Mouse (Mus musculus): Measurements from ENCODE around the gene Bcl7a.

Bcl7a gene

DNA sequence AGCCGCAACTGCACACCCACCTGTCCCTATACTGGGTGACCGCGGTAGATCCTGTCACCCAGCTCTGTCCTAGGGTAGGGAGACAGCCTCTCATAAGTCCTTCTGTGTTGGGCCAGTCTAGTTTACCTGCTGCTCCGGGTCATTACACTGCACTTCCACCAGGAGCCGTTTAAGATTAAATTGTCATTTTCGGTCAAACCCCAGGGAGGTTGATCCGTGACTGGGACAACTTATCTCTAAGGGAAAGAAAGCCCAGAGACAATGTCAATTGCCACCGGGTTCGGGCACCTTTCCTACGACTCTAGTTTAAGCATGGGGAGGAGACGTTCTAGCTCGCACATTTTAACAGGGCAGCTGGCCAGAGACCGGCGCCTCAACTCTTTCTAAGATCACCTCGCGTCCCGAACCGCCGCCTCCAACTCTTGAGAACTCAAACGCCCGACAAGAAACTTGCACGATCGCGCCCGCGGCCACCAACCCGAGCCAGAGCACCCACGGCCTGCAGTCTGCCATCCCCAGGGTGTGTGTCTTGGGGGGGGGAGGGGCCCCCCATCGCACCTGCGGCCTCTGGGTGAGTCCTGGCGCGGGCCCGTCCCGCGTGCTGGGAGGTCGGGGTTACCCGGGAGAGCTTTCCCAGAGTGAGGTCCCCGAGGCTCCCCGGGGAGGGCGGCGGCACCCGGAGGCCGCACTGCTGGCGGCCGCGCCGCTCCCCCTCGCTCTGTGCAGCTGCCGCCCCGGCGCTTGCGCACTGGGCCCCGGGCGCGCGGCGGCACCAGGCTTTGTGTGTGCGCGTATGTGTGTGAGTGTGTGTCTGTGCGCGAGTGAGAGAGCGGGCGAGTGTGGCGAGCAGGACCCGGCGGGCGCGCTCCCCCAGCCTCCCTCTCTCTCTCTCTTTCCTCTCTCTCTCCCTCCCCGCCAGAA lies at the start of gene Bcl7a:
Gene Bcl7a, plus strand, starts transcription at position 128 of the 921 bp plus-strand sequence.
- DNase-seq (ENCODE audit: extremely low spot score, low read depth, low spot score) = peak; percentile 49

DNA sequence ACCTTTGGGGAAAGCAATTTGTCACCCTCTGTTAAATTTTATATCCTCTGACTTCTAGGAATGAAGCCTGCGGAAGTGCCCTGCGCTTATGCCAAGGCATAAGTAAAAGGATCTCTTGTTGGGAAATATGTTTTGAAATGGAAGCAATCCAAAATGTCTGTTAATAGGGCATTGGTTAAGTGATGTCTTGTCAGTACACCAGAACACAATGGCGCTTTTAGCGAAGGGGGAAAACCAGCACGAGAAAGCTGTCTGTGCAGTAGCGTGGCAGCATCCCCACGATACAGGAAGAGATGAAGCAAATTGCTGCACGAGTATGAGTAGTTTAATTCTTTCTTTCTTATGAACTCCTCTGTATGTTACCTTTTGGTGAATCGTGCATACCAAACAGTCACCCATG lies 49.0 kb upstream of the Bcl7a start:
- DNase-seq (ENCODE audit: extremely low spot score, low read depth, low spot score) = no peak

DNA sequence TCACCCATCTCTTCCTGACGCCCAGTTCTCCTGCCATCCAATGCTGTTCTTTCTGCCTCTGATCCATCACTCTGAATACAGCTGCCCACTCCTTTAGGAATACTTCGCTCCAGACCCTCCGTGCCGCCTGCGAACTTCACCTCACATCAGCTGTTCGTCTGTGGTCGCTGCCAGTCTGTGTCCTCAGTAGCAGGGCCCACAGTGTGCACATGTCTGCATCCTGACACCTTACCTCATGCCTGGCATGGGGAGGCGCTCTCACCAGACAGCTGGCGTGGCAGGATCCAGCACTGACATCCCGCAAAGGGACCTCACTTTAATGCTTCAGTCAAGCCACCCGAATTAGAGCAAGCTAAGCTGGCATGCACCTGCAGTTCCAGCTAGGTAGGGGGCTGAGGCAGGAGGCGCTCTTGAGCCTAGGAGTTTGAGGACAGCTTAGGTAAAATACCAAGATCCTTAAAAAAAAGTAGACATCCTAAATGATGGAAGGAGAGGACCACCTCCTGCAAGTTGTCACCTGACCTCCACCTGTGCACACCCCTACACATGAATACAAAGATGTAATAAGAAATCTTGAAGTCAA lies 47.3 kb upstream of the Bcl7a start:
- DNase-seq (ENCODE audit: extremely low spot score, low read depth, low spot score) = no peak

DNA sequence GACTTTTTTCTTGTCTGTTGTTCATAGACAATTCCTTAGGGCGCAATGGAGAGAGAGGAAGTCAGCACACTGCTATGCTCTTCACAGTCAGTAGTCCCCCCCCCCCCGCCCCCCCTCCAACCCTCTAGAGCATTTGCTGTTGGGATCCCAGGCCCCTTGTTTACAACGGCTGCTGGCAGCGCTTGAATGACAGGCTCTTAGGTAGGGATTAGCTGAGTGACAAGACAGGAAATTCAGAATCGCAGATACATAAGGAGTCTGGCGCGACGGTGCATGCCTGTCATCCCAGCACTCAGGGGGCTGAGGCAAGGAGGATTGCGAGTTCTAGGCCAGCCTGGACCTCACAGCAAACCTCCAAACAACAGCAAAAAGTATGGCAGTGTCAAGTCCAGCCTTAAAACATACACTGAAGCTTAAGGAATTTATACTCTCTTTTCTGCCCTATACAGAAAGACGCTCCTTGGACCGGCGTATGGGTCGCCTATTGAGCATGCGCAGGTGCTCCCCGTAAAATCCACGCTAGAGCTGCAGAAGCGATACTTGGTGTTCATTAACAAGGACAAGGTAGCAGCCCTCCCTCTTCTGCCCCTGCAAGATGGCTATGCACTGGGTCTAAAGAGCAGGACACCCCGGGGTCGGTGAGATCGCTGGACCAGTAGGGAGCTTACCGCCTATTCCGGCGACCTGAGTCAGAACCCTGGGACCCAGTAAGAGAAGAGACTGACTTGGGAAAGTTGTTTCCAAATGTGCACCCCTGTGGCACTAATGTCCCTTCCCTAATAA lies 46.5 kb upstream of the Bcl7a start:
- DNase-seq (ENCODE audit: extremely low spot score, low read depth, low spot score) = no peak

DNA sequence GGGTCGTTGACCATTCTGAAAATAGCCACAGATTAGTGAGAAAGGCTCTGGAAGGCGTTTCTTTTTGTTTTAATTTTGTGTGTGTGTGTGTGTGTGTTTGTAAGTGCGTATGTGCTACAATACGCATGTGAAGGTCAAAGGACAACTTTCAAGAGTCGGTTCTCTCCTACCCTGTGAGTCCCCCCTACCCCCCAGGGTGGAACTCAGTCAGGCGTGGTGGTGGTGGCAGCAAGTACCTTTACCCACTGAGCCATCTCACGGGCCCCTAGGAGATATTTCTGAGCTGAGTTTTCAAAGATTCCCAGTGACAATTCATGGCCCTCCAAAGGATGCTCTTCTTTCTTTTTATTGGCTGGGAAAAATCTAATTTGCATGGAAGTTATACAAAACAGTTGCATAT lies 45.8 kb upstream of the Bcl7a start:
- DNase-seq (ENCODE audit: extremely low spot score, low read depth, low spot score) = no peak

DNA sequence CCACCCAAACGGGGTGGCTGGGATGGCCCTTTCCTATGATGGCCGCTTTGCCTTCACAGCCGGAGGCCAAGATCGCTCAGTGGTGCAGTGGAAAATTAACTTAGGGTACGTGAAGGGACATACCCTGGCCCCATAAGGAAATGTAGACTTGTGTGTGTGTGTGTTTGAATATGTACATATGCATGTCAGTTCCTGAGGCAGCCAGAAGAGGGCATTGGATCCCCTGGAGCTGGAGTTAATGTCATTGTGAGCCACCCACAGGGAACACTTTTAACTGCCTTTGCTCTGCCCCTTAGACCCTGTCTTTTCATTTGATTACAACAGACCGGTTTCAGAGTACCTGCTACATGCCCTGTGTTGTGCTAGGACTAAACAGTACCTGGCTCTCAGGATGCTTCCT lies 45.1 kb upstream of the Bcl7a start:
- DNase-seq (ENCODE audit: extremely low spot score, low read depth, low spot score) = no peak

DNA sequence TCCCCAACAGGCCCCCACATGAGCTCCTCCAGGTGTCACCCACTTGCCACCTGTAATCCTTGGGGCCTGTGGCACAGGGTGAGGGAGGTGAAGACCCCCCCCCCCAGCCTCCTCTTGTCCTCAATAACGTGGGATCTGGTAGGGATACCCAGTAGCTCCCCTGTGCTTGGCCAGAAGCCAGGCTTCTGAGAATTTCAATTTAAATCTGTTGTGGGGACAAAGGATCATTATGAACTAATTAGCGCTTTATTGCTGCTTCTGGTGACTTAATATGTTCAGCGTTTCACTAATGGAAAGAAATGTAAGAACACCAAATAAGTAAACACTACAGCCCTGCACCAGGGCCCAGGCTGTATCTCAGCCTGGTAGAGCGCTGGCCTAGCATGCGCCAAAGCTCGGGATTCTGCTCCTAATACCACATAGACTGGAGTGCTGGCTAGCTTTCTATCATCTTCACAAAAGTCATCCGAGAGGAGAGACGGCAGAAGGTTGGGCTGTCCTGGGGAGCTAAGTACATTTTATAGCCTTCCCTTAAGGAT lies 43.1 kb upstream of the Bcl7a start:
- DNase-seq (ENCODE audit: extremely low spot score, low read depth, low spot score) = no peak

DNA sequence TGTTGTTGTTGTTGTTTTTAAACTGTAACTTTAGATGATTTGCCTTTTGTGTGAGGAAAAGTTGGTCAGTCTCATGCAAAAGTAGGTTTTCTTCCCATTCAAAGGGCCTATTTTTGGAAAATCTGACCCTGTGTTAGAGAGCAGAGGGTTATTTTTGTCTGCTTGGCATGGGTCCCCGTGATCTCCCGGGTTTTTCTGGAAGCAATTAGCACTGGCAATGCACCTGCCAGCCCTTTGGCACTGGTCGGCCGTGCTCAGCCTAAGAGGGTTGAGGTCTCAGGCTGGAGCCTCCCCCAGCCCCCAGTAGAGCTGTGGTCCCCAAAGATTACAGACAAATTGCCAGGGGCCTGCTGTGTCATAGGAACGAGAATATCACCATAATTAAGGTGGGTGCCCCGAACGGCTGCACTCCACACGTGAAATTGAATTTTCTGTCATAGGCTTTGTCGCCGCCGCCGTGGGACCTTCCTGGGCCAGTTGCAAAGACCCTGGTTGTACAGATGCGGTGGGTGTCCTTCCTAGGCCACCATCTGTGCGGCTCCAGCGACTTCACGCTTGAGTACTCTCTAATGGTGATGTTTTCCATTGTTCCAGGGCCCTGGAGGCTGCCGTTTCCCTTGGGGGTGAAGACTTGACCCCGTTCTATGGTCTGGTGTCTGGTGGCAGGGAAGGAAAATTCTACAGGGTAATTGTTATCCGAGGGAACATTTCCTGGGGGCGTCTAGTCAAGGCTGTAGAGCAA lies 41.7 kb upstream of the Bcl7a start:
- no peak for DNase-seq (ENCODE audit: extremely low spot score, low read depth, low spot score)

DNA sequence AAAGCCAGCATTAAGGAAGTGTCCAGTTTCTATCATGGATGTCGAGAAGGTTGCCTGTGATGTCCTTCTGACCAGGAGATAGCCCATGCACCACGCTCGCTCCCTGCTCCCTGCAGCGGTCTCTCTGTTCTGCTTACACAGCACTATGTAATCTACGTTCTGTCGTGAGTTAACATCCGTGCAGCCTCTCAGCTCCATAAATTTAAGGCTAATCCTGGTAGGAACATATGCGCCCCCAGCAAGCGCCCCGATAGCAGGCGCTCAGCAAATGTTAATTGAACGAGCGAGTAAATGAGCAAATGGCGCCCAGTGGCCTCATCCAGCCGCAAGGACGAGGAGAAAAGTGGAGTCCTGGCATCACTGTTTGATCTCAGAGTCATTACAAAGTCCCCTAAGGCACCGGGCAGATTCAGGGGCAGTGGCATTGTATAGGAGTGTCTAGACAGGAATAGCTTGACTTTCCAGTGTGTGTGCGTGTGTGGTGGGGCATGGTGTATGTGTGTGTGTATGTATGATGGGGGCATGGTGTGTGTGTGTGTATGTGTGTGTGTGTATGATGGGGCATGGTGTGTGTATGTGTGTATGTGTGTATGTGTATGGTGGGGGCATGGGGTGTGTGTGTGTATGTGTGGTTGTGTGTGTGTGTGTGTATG lies 35.9 kb upstream of the Bcl7a start:
- no peak for DNase-seq (ENCODE audit: extremely low spot score, low read depth, low spot score)

DNA sequence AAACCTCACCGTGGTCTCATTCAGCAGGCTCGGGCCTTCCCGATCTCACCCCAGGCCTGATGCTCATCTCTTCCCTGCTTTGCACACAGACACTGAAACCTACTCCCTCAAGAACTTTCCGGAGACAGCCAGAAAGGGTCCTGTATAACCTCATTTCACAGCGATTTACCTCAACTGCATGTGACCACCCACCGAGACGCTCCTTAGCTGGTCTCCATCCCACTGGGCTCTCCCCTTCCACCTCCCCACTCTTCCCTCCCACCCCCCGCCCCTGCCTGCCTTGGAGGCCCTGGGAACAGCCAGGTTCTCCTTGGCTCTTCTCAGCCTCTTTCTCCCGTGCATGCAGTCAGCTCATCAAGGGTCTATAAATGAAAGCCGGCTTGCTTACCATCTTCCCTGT lies 33.8 kb upstream of the Bcl7a start:
- no peak for DNase-seq (ENCODE audit: extremely low spot score, low read depth, low spot score)

DNA sequence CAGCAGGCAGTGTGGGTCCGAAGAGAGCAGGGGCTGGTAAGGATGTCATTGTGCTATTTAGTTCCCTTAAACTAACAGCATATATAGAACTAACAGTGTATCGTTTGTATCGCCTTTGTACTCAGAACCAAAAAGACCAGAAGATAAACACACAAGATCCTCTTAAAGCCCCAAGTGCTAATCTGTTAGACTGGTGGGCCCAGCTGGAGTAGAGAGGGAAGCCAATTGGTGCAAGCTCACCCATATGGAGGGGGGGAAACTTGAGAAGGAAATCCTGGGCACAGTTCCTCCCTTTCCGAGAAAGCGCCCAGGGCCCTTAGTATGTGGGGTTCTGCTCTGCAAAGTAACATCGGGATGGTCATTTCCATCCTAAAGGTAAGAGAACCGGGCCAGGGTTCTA lies 33.4 kb upstream of the Bcl7a start:
- no peak for DNase-seq (ENCODE audit: extremely low spot score, low read depth, low spot score)

DNA sequence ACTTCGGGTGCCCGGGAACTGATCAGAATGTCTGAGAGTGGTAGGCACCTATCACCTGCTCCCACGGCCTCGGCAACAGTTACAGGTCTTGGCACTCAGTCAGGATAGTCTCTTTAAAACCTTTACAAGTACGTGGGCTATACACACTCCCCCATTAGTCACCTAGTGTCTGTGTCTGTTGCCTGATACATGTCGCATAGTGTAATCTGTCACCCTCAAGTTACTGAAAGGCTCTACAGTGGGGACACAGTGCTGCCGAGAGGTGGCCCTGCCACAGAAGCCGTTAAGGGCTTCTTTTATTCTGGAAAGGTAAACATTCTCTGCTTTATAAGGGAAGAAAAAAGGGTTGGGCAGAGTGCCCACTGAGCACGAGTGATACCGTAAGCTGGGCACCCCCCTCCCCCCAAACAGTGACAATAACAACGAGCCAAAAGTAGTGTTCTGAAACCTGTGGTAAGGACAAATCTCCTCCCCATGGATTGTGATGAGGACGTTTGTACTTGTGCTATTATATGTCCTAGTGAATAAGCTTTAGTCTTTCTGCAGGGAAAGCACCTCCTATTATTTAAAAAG lies 30.5 kb upstream of the Bcl7a start:
- DNase-seq (ENCODE audit: extremely low spot score, low read depth, low spot score) = no peak

DNA sequence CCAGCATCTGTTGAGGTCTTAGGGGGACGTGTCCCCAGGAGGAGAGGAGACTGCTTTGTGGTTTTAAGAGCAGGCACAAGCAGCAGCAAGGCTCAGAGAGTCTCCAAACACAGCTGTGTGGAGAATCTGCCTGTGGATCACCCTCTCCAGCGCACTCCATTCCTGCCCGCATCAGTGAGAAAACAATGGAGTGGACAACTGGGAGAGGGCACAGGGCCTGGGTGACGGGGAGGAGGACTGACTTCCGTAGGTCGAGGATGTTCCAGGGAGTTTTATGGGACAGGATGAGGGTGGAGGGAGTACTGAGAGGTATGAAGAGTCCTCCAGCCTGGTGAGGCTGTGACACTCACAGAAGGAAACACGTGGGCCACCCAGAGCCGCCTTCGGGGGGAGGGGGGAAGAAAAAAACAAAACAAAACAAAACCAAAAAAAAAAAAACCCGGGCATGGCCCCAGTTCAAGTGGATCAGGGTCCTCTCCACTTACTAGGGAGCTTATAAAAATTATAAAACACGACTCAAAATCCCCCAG lies 29.7 kb upstream of the Bcl7a start:
- no peak for DNase-seq (ENCODE audit: extremely low spot score, low read depth, low spot score)

DNA sequence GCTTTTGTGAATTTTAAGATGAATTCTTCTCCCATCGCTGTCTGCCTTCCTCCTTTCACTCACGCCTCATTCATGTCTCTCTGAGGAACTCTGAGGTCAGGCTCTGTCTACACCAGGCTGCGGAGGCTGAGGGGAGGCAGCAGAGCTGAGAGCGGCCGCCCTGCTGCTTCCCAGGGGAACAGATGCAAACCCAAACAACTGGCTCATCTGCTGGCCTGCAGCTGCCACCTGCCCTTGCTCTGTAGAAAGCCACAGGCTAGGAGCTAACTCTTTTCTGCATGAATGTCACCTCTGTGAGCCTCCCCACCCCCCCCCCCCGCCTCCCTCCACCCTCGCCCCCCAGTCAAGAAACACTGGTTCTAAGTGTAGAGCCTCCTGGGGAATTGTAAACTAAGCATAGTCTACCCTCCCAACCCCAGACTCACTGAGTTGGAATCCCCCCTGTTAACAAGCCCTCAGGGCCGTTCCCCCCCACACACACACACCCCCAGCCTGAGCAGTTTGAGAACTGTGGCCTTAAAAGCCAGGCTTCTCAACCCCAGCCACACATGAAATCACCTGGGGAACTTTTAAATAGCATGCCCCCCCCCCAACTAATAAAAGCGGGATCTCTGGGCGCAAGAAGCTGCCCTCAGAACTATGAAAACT lies 28.3 kb upstream of the Bcl7a start:
- DNase-seq (ENCODE audit: extremely low spot score, low read depth, low spot score) = no peak

DNA sequence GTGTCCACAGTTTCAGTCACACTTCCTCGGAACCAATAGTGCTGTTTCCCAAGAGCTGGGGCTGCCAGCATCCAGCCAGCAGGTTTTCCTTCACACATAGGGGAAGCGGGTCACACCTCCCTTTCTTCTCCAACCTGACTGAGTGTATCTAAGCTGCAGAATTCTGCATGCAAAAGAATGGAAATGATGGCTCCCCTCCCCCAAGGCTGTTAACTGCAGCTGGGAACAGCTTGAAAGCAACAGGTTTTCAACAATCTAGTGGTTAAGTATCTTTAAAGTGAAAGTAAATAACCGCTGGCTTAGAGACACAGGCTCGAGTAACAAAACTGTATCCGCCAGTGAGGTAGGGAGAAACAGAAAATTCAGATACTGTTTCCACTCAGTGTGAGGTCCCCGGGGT lies 25.6 kb upstream of the Bcl7a start:
- DNase-seq (ENCODE audit: extremely low spot score, low read depth, low spot score) = no peak

DNA sequence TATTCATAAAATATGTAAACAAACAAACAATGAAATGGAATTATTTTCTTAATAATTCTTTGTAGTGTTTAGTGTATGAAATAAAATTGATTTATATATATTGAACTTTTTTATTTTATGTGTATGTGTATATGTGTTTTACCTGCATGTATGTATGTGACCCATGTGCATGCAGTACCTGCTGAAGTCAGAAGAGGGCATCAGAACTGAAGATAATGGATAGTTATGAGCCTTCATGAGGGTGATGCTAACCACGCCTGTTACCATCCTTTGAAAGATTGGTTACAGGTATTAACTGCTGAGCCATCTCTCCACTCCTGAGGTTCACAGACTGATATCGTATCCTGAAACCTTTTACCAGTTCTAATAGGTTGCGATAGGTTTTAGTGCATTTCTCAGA lies 23.5 kb upstream of the Bcl7a start:
- no peak for DNase-seq (ENCODE audit: extremely low spot score, low read depth, low spot score)

DNA sequence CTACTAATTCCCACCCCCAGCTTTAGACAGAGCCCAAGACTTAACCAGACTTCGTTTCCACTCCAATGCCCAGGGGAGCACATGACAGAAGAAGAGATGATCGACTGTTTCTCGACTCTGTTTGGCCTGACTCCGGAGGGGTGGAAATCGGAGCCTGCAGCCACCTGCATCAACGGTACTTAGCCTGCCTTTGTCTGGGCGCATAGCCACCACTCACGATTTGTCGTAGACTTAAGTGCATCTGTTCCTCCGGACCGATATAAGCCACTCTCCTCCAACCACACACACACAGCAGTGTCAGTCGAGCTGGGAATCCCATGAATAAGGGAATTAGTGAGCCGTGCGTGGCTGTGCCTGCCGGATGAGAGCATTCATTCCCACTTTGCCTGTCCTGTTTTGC lies 19.4 kb upstream of the Bcl7a start:
- DNase-seq (ENCODE audit: extremely low spot score, low read depth, low spot score) = no peak

DNA sequence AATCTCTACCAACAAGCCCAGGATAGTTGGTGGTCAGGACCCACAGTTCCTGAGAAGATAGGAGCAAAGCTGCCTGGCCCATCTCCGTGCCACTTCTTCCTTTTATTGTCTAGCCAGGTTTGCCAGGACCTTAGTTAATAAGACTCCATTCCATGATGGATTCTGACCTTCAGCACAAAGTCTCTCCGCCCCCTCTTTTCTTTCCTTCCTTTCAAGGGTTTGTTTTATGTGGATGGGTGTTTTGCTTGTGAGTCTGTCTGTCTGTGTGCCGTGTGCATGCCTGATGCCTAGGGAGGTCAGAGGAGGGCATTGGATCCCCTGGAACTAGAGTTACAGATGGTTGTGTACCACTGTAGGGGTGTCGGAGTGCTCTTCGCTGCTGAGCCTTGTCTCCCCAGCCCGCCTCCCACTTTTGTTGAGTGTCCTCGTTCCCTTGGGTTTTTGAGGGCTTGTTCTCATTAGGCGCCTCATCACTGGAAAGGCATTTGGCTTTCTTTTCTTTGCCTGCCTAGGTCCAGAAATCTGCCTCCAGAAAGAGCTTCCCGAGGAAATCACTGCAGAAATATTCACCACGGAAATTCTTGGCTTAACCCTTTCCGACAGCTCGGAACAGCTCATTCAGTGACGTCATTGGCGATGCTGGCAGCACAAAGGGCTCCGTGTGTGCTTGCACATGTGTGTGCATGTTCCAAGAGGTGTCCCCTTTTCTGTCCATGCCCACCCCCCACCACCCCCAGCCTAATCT lies 17.5 kb upstream of the Bcl7a start:
- DNase-seq (ENCODE audit: extremely low spot score, low read depth, low spot score) = no peak

DNA sequence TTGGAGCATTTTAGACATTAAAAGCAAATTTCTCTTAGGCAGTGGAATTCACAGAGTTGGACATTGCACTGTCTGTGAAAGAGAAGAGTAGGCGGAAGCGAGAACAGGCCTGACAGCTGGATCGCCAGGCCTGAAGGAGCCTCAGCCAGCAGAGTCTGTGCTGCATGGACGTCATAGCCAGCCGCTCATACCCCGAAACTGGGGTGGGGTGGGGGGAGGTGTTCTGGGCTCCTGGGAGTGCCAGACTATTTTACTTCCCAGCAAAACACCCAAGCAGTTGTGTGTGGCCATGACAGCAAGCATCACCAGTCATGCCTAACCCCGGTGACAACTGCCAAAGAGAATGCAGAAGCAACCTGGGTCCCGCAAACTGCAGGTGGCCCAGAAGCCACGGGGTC lies 16.9 kb upstream of the Bcl7a start:
- no peak for DNase-seq (ENCODE audit: extremely low spot score, low read depth, low spot score)

Data from hindlimb bud, embryonic 11.5 days (tissue).